Mouse (Mus musculus) embryonic fibroblast, embryonic 13.5 days (primary cell): ENCODE results near the gene Gm20388.

Experiments
- CTCF ChIP-seq: IDR thresholded peaks from 2 replicates; pipeline ENCODE4 v1.5.1; 2011; ENCODE audit warnings: mild to moderate bottlenecking, control low read depth, low read length, moderate library complexity, borderline replicate concordance; ENCODE audit not compliant: insufficient read depth
- POLR2A ChIP-seq: IDR thresholded peaks from 2 replicates; pipeline ENCODE4 v1.6.1; 2011; ENCODE audit warnings: low read depth, mild to moderate bottlenecking, control low read depth, low read length, moderate library complexity

DNA sequence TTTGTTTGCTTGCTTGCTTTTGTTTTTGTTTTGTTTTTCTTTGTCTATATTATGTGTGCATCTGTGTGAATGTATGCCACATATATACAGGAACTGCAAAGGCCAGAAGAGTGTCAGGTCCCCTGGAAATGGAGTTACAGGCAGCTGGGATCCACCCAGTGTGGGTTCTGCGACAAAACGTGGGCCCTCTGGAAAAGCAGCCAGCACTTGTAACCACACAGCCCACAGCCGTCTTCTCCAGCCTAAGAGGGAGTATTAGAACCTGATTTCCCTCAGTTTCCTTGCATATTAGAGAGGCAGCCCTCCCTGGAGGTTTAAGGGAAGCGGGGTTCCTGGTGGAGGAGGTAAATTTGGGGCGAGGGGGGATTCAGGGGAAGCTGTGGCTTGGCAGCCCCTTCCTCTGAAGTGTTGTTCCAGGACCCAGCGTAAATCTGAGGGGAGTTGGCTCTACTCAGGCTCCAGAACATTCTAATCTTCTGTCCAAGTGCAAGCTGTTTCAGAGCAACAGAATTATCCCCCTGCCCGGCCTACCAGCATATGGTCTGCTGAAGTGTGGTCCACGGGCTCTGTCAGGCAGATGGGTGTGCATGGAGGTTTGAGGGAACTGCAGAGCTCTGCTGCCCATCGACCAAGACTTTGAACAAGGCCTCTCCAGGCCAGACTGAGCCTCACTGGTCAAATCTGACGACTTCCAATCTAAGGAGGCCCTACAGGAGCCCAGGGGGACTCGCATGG, 392.5 kb downstream of the Gm20388 start:
- no peak for TF ChIP-seq CTCF
- no peak for TF ChIP-seq POLR2A
